Mouse (Mus musculus) intestine, embryonic 15.5 days (tissue): ENCODE measurements around the gene Sfxn2. TPM values are rescaled to one million over a fixed set of nuclear protein-coding genes. Genes with fewer than 3 reads are reported as not detected.

Experiments used
- ATAC-seq: fragments of 200-750 bp; cut with Nextera tagmentation; 2 replicates; pipeline ENCODE4 v1.8.0; 2017; ENCODE audit warnings: moderate TSS enrichment, moderate library complexity
- H3K27ac ChIP-seq: fragments of 300-500 bp; sonication (generic); 2 replicates; pipeline ENCODE4 v1.5.1; 2015; ENCODE audit warnings: mild to moderate bottlenecking, inconsistent platforms
- H3K27me3 ChIP-seq: fragments of 300-500 bp; sonication (generic); replicated peaks from 2 replicates; pipeline ENCODE4 v1.6.1; 2015; ENCODE audit warnings: inconsistent platforms
- H3K36me3 ChIP-seq: fragments of 300-500 bp; sonication (generic); 2 replicates; pipeline ENCODE4 v1.6.1; 2015; ENCODE audit warnings: inconsistent platforms
- H3K4me1 ChIP-seq: fragments of 300-500 bp; sonication (generic); replicated peaks from 2 replicates; pipeline ENCODE4 v1.6.1; 2015; ENCODE audit warnings: inconsistent platforms
- H3K4me2 ChIP-seq: fragments of 300-500 bp; sonication (generic); replicated peaks from 2 replicates; pipeline ENCODE4 v1.6.1; 2015; ENCODE audit warnings: mild to moderate bottlenecking, inconsistent platforms
- H3K4me3 ChIP-seq: fragments of 300-500 bp; sonication (generic); replicated peaks from 2 replicates; pipeline ENCODE4 v1.5.1; 2015; ENCODE audit warnings: inconsistent platforms
- H3K9ac ChIP-seq: fragments of 300-500 bp; sonication (generic); 2 replicates; pipeline ENCODE4 v1.6.1; 2015; ENCODE audit warnings: inconsistent platforms
- H3K9me3 ChIP-seq: fragments of 300-500 bp; sonication (generic); 2 replicates; pipeline ENCODE4 v1.6.1; 2016; ENCODE audit warnings: inconsistent platforms
- WGBS: fragments of 180-500 bp; shearing (Covaris S2); methylation state at CpG from one replicate; pipeline ENCODE4 v1.1.7; 2015; 5-methylcytosine and 5-hydroxymethylcytosine counted together
- polyA plus RNA-seq: library from polyadenylated mRNA; unstranded; fragments of >200 nt; fragmentation: Nextera tagmentation; extraction: Ambion mirVana; gene quantifications from 2 replicates; pipeline ENCODE4 v1.2.1, GENCODE M21; 2015

Gene Sfxn2
- polyA plus RNA-seq, 1 experiment from 2014 or later: 18.2 TPM

DNA sequence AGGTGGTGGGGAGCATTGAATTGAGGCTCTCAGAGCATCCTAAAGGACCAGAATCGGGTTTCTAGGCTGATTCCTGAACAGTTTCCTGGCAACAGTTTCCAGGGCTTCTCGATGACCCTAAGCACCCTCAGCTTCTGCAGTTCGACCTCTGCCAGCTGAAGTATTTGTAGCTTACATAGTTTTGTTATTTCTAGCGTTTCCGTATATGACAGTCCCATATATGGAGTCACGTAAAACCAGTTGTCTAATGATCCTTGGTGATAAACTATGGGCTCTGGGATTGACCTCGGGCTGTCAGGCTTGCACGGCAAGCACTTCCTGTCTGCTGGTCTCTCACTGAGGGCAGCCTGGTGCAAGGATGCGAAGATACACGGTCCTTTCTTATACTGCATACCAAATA lies 52.4 kb downstream of the Sfxn2 start:
- ATAC-seq: no peak
- H3K27me3 ChIP-seq: no peaks in the 10 kb centered on the region
- H3K4me3 ChIP-seq: no peak overlapping the region
- H3K27ac ChIP-seq: no peak overlapping the region
- no peak overlapping the region for H3K9ac ChIP-seq
- peaks cover 51% of the 10 kb centered on the region for H3K4me1 ChIP-seq
- WGBS: 47% methylated on average over 10 of the region's 10 CpGs
- no peaks in the 10 kb centered on the region for H3K36me3 ChIP-seq
- H3K9me3 ChIP-seq: no peaks in the 10 kb centered on the region
- no peak overlapping the region for H3K4me2 ChIP-seq

DNA sequence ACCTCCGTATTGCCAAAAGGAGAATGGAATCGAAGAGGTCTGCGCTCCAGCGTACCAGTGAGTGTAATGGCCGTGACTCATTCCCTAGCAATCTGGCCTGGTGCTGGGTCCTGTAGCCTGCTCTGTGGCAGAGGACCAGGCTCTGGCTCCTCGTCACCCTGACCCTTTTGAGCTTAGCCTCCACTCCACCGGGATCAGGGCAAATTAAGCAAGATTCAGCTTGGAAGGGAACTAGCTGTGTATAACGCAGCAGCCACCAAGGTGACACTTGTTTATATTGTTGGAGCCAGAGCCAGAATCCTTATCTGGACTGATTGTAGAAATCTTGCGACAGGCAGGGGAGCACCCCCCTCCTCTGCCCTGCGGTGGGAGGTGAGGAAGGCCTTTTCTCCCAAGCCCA lies 55.2 kb downstream of the Sfxn2 start:
- H3K9ac ChIP-seq: no peak overlapping the region
- WGBS: 53% methylated on average over 10 of the region's 10 CpGs
- no peaks in the 10 kb centered on the region for H3K36me3 ChIP-seq
- ATAC-seq: no peak
- H3K4me2 ChIP-seq: no peak overlapping the region
- H3K4me1 ChIP-seq: peaks cover 25% of the 10 kb centered on the region
- no peak overlapping the region for H3K4me3 ChIP-seq
- H3K27me3 ChIP-seq: no peaks in the 10 kb centered on the region
- no peaks in the 10 kb centered on the region for H3K9me3 ChIP-seq
- H3K27ac ChIP-seq: no peak overlapping the region

- Histone ChIP-seq H3K4me3 (no peak overlapping the region), H3K4me2 (no peak overlapping the region), H3K27ac (no peak overlapping the region), H3K4me1 (peaks cover 12% of the 10 kb centered on the region), H3K9ac (no peak overlapping the region), H3K9me3 (no peaks in the 10 kb centered on the region), H3K36me3 (no peaks in the 10 kb centered on the region), H3K27me3 (no peaks in the 10 kb centered on the region)
- no peak for ATAC-seq
- WGBS: 71% methylated on average over 9 of the region's 9 CpGs
Measured at GRCm38 (mm10) chr19:46629807-46630206, 56.6 kb downstream of the Sfxn2 start.

DNA sequence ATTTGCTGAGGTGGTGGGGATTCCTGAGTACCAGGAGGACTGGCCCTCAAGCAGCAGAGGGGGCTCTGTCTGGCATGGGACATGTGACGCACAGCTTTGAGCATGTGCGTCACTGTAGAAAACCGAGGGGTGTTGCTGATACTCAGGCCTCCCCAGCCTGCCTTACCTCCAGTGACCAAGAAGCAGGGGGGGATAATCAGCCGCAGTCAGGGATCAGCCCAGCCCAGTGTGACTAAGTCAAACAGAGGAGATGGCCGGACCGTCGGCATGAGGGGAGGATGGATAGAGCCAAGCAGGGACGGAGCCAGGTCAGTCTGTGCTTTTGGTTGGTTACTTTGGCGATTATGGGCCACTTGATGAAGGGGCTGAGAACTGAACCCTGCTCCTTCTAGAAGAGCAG lies 58.5 kb downstream of the Sfxn2 start:
- Histone ChIP-seq H3K9ac (no peak overlapping the region), H3K27me3 (no peaks in the 10 kb centered on the region), H3K9me3 (no peaks in the 10 kb centered on the region), H3K27ac (no peak overlapping the region), H3K4me1 (peaks cover 17% of the 10 kb centered on the region), H3K4me2 (no peak overlapping the region), H3K36me3 (no peaks in the 10 kb centered on the region), H3K4me3 (no peak overlapping the region)
- no peak for ATAC-seq
- WGBS: 86% methylated on average over 9 of the region's 9 CpGs

GRCm38 (mm10) chr19:46635766-46636165 lies 62.6 kb downstream of the Sfxn2 start:
- Histone ChIP-seq H3K4me3 (no peak overlapping the region), H3K4me2 (no peak overlapping the region), H3K9me3 (no peaks in the 10 kb centered on the region), H3K4me1 (peaks cover 17% of the 10 kb centered on the region), H3K9ac (no peak overlapping the region), H3K27me3 (no peaks in the 10 kb centered on the region), H3K36me3 (no peaks in the 10 kb centered on the region; the same call in 1 of the 2 replicates), H3K27ac (no peak overlapping the region)
- no peak for ATAC-seq
- 25% methylated on average over 9 of the region's 9 CpGs for WGBS

- Histone ChIP-seq H3K9me3 (no peaks in the 10 kb centered on the region), H3K9ac (no peak overlapping the region), H3K36me3 (no peaks in the 10 kb centered on the region; the same call in 1 of the 2 replicates), H3K27ac (no peak overlapping the region), H3K4me1 (peaks cover 35% of the 10 kb centered on the region), H3K4me2 (no peak overlapping the region), H3K4me3 (no peak overlapping the region), H3K27me3 (no peaks in the 10 kb centered on the region)
- whole genome bisulfite sequencing: 52% methylated on average over 6 of the region's 6 CpGs
- no peak for ATAC-seq
Measured at GRCm38 (mm10) chr19:46637598-46637997, 64.4 kb downstream of the Sfxn2 start.

DNA sequence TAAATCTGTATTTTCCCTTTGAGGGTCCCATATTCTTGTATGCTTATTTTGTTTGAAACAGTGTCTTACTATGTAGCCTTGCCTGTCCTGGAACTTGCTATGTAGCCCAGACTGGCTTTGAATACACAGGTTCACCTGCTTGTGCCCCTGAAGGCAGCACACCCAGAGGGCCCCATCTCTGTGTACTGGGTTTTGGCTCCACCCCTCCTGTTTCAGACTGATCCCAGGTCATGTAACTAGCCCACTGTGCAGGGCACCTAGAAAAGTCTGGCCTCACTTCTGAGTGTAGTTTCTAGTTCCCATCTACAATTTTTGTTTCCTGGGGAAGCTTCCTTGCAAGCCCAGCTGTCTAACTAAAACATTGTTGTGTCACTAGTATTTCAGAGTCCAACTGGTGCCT lies 65.9 kb downstream of the Sfxn2 start:
- H3K9me3 ChIP-seq: no peaks in the 10 kb centered on the region
- no peaks in the 10 kb centered on the region for H3K27me3 ChIP-seq
- no peak overlapping the region for H3K27ac ChIP-seq
- no peaks in the 10 kb centered on the region; the same call in 1 of the 2 replicates for H3K36me3 ChIP-seq
- ATAC-seq: no peak
- no peak overlapping the region for H3K9ac ChIP-seq
- peaks cover 42% of the 10 kb centered on the region for H3K4me1 ChIP-seq
- no peak overlapping the region for H3K4me3 ChIP-seq
- no peak overlapping the region for H3K4me2 ChIP-seq

DNA sequence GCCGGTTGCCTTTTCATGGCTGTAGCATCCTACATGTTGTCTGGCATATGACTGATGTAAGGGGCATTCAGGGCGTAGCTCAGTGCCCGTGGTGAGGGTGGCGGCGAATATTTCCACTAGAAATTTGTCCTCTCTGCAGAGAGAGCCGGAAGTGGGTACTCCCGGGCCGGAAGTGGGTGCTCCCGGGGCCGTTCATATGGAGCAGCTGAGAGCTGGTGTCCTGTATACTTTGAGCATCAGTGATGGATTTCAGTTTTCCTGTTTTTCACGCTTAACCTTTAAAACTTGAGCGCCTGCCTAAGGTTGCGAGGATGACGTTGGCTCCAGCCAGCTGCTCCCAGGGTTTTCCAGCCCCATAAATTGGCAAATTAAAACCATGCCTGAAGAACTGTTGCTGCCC lies 66.3 kb downstream of the Sfxn2 start:
- Histone ChIP-seq H3K9me3 (no peaks in the 10 kb centered on the region), H3K27ac (no peak overlapping the region), H3K4me1 (peaks cover 44% of the 10 kb centered on the region), H3K27me3 (no peaks in the 10 kb centered on the region), H3K4me2 (no peak overlapping the region), H3K36me3 (no peaks in the 10 kb centered on the region; the same call in 1 of the 2 replicates), H3K4me3 (no peak overlapping the region), H3K9ac (no peak overlapping the region)
- 76% methylated on average over 14 of the region's 14 CpGs for WGBS
- ATAC-seq: no peak

DNA sequence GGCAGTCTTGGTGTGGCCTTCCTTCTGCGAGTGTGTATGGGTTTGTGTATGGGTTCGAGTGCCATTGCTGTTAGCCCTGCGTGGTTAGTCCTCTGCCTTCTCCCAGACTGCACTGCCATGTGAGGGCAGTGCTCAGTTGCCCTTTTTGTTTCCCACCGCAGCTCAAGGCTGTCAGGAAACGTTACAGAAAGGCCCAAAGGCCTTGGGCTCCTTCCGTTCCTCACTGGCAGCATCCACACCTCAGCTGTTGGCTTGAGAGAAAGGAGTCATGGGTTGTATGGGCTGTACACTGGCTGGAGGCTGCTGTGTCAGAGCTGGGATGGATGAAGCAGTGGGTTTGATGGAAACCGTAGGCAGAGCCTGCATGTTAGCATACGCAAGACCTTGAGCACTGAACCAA lies 67.6 kb downstream of the Sfxn2 start:
- Histone ChIP-seq H3K4me1 (peaks cover 46% of the 10 kb centered on the region), H3K4me3 (no peak overlapping the region), H3K9ac (no peak overlapping the region), H3K36me3 (peaks cover 3% of the 10 kb centered on the region; the same call in 1 of the 2 replicates), H3K27ac (0 out of 2 replicates have a peak overlapping the region, but pooled peaks have one; percentile 78), H3K27me3 (no peaks in the 10 kb centered on the region), H3K9me3 (no peaks in the 10 kb centered on the region), H3K4me2 (no peak overlapping the region)
- 85% methylated on average over 8 of the region's 8 CpGs for WGBS
- no peak for ATAC-seq

GRCm38 (mm10) chr19:46641420-46642085 lies 68.4 kb downstream of the Sfxn2 start:
- Histone ChIP-seq H3K4me2 (peak overlapping the region; percentile 30), H3K4me1 (peaks cover 38% of the 10 kb centered on the region), H3K4me3 (no peak overlapping the region), H3K27me3 (no peaks in the 10 kb centered on the region), H3K27ac (peak overlapping the region; percentile 78), H3K9me3 (no peaks in the 10 kb centered on the region), H3K36me3 (peaks cover 7% of the 10 kb centered on the region; the same call in 1 of the 2 replicates), H3K9ac (peak overlapping the region; percentile 4; the same call in 1 of the 2 replicates)
- peak; percentile 74 for ATAC-seq
- 27% methylated on average over 19 of the region's 19 CpGs for WGBS

GRCm38 (mm10) chr19:46642136-46642753 lies 69.1 kb downstream of the Sfxn2 start:
- no peak overlapping the region for H3K4me3 ChIP-seq
- WGBS: 35% methylated on average over 22 of the region's 22 CpGs
- H3K36me3 ChIP-seq: peaks cover 14% of the 10 kb centered on the region
- H3K9me3 ChIP-seq: no peaks in the 10 kb centered on the region
- H3K9ac ChIP-seq: peak overlapping the region; percentile 4; the same call in 1 of the 2 replicates
- peaks cover 38% of the 10 kb centered on the region for H3K4me1 ChIP-seq
- peak; percentile 43 for ATAC-seq
- peak overlapping the region; percentile 78 for H3K27ac ChIP-seq
- H3K4me2 ChIP-seq: peak overlapping the region; percentile 30; the same call in 1 of the 2 replicates
- H3K27me3 ChIP-seq: no peaks in the 10 kb centered on the region

GRCm38 (mm10) chr19:46643236-46643635 lies 70.1 kb downstream of the Sfxn2 start:
- ATAC-seq: no peak
- WGBS: 79% methylated on average over 5 of the region's 5 CpGs
- no peaks in the 10 kb centered on the region for H3K9me3 ChIP-seq
- H3K9ac ChIP-seq: no peak overlapping the region
- H3K4me3 ChIP-seq: no peak overlapping the region
- H3K36me3 ChIP-seq: peaks cover 14% of the 10 kb centered on the region
- H3K27me3 ChIP-seq: no peaks in the 10 kb centered on the region
- H3K4me1 ChIP-seq: peaks cover 38% of the 10 kb centered on the region
- no peak overlapping the region for H3K4me2 ChIP-seq
- H3K27ac ChIP-seq: no peak overlapping the region

DNA sequence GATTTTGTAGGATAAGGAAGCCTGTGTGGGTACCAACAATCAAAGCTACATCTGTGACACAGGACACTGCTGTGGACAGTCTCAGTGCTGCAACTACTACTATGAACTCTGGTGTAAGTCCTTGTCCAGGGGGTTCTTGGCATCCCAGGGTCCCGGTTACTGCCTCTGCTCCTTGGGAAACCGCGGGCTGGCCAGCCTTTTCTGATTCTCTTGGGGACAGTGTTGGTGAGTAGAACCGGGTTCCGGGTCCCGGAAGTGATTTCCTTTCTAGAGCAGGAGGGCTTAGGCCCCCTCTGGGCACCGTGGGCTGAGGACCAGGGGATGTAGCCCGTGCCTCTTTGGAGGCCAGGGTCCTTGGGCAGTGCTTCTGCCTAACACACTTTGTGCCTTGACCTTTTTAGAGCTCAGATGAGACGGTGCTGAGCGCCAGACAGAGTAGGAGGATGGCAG lies 71.2 kb downstream of the Sfxn2 start:
- Histone ChIP-seq H3K27me3 (no peaks in the 10 kb centered on the region), H3K4me1 (peaks cover 33% of the 10 kb centered on the region), H3K36me3 (peaks cover 14% of the 10 kb centered on the region), H3K9me3 (no peaks in the 10 kb centered on the region), H3K4me2 (no peak overlapping the region), H3K9ac (no peak overlapping the region), H3K4me3 (no peak overlapping the region), H3K27ac (no peak overlapping the region)
- WGBS: 86% methylated on average over 10 of the region's 10 CpGs
- ATAC-seq: no peak
